Mouse (Mus musculus): Measurements from ENCODE around the gene Astn2. TPM values are rescaled to one million over a fixed set of nuclear protein-coding genes. Genes with fewer than 3 reads are reported as not detected.
A peak's percentile ranks its signal among the peaks of the same experiment; 100 is the strongest.

The Astn2 gene
- polyA plus RNA-seq, 1 experiment from 2014 or later: 2.3 TPM

DNA sequence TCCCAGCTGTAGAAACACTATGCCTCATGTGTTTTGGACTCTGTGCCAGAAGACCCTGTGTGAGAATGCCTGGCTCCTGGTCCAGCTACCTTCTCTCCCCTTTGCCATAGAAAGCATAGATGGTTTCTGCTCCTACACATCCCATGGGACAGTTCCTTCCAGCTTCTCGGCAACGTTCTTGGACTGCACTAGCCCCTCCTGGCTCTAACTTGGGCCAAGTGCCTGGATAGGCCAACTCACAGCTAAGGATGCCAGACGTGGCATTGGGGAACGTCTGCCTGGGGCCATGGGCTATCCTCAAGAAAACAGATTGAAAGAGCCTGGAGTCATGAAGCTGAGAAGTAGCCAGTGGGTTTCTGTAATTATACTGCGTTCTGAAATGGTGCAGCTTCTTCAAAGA is 931.3 kb downstream of the Astn2 start:
- no peaks in the 10 kb centered on the region for H3K36me3 ChIP-seq
- H3K9ac ChIP-seq (replicated peaks): no peak overlapping the region
- no peaks in the 10 kb centered on the region for H3K9me3 ChIP-seq
- WGBS: 84% methylated on average over 5 of the region's 5 CpGs
- ATAC-seq (ENCODE audit: low FRiP score, low read depth): no peak
- peaks cover 15% of the 10 kb centered on the region for H3K4me1 ChIP-seq
- no peaks in the 10 kb centered on the region for H3K27me3 ChIP-seq
- H3K27ac ChIP-seq (replicated peaks): no peak overlapping the region
- no peak overlapping the region for H3K4me2 ChIP-seq (replicated peaks)
- H3K4me3 ChIP-seq: no peak overlapping the region

GRCm38 (mm10) chr4:65449171-65449570 is 955.2 kb downstream of the Astn2 start:
- Histone ChIP-seq H3K4me3 (no peak overlapping the region), H3K4me2 (replicated peaks) (no peak overlapping the region), H3K4me1 (no peaks in the 10 kb centered on the region), H3K27ac (replicated peaks) (no peak overlapping the region), H3K36me3 (no peaks in the 10 kb centered on the region), H3K9ac (replicated peaks) (no peak overlapping the region), H3K9me3 (no peaks in the 10 kb centered on the region), H3K27me3 (no peaks in the 10 kb centered on the region)
- ATAC-seq (ENCODE audit: low FRiP score, low read depth): no peak
- WGBS: 80% methylated on average over 4 of the region's 4 CpGs

GRCm38 (mm10) chr4:65441746-65442145 is 962.7 kb downstream of the Astn2 start:
- Histone ChIP-seq H3K4me3 (no peak overlapping the region), H3K27ac (replicated peaks) (no peak overlapping the region), H3K27me3 (no peaks in the 10 kb centered on the region), H3K9ac (replicated peaks) (no peak overlapping the region), H3K36me3 (no peaks in the 10 kb centered on the region), H3K9me3 (no peaks in the 10 kb centered on the region), H3K4me2 (replicated peaks) (no peak overlapping the region), H3K4me1 (no peaks in the 10 kb centered on the region)
- ATAC-seq (ENCODE audit: low FRiP score, low read depth): no peak
- WGBS: 91% methylated on average over 4 of the region's 4 CpGs

GRCm38 (mm10) chr4:65430804-65431203 is 973.6 kb downstream of the Astn2 start:
- WGBS: 69% methylated on average over 3 of the region's 3 CpGs
- no peak for ATAC-seq (ENCODE audit: low FRiP score, low read depth)
- Histone ChIP-seq H3K27me3 (no peaks in the 10 kb centered on the region), H3K36me3 (no peaks in the 10 kb centered on the region), H3K4me1 (no peaks in the 10 kb centered on the region), H3K4me2 (replicated peaks) (no peak overlapping the region), H3K9me3 (no peaks in the 10 kb centered on the region), H3K9ac (replicated peaks) (no peak overlapping the region), H3K4me3 (no peak overlapping the region), H3K27ac (replicated peaks) (no peak overlapping the region)

GRCm38 (mm10) chr4:65427480-65427879 is 976.9 kb downstream of the Astn2 start:
- WGBS: 82% methylated on average over 3 of the region's 3 CpGs
- Histone ChIP-seq H3K9me3 (no peaks in the 10 kb centered on the region), H3K4me2 (replicated peaks) (no peak overlapping the region)

GRCm38 (mm10) chr4:65426437-65426836 is 978.0 kb downstream of the Astn2 start:
- no peak overlapping the region for H3K4me3 ChIP-seq
- H3K27ac ChIP-seq (replicated peaks): no peak overlapping the region
- no peaks in the 10 kb centered on the region for H3K4me1 ChIP-seq
- no peak for ATAC-seq (ENCODE audit: low FRiP score, low read depth)
- no peak overlapping the region for H3K9ac ChIP-seq (replicated peaks)
- no peak overlapping the region for H3K4me2 ChIP-seq (replicated peaks)
- H3K27me3 ChIP-seq: no peaks in the 10 kb centered on the region
- H3K36me3 ChIP-seq: no peaks in the 10 kb centered on the region
- H3K9me3 ChIP-seq: no peaks in the 10 kb centered on the region
- 88% methylated on average over 5 of the region's 5 CpGs for WGBS

More at GRCm38 (mm10) chr4:65427480-65427879, 976.9 kb downstream of the Astn2 start:
- Histone ChIP-seq H3K4me1 (no peaks in the 10 kb centered on the region), H3K9ac (replicated peaks) (no peak overlapping the region), H3K27ac (replicated peaks) (no peak overlapping the region), H3K27me3 (no peaks in the 10 kb centered on the region), H3K4me3 (no peak overlapping the region), H3K36me3 (no peaks in the 10 kb centered on the region)
- ATAC-seq (ENCODE audit: low FRiP score, low read depth): no peak

GRCm38 (mm10) chr4:65423068-65423625 is 981.3 kb downstream of the Astn2 start:
- Histone ChIP-seq H3K4me1 (peaks cover 5% of the 10 kb centered on the region), H3K27me3 (no peaks in the 10 kb centered on the region), H3K27ac (replicated peaks) (no peak overlapping the region), H3K4me3 (no peak overlapping the region), H3K9me3 (no peaks in the 10 kb centered on the region), H3K9ac (replicated peaks) (no peak overlapping the region), H3K36me3 (no peaks in the 10 kb centered on the region), H3K4me2 (replicated peaks) (no peak overlapping the region)
- ATAC-seq (ENCODE audit: low FRiP score, low read depth): no peak
- WGBS: 82% methylated on average over 3 of the region's 3 CpGs

GRCm38 (mm10) chr4:65421272-65421671 is 983.1 kb downstream of the Astn2 start:
- Histone ChIP-seq H3K36me3 (no peaks in the 10 kb centered on the region), H3K27ac (replicated peaks) (no peak overlapping the region), H3K9me3 (no peaks in the 10 kb centered on the region), H3K4me3 (no peak overlapping the region), H3K4me2 (replicated peaks) (no peak overlapping the region), H3K4me1 (peaks cover 5% of the 10 kb centered on the region), H3K27me3 (no peaks in the 10 kb centered on the region), H3K9ac (replicated peaks) (no peak overlapping the region)
- ATAC-seq (ENCODE audit: low FRiP score, low read depth): no peak
- WGBS: 91% methylated on average over 2 of the region's 2 CpGs

- no peak overlapping the region for H3K4me3 ChIP-seq
- WGBS: 0% methylated on average over 3 of the region's 3 CpGs
- no peaks in the 10 kb centered on the region for H3K27me3 ChIP-seq
- 0 out of 2 replicates have a peak overlapping the region, but pooled peaks have one; percentile 32 for H3K27ac ChIP-seq (replicated peaks)
- no peaks in the 10 kb centered on the region for H3K36me3 ChIP-seq
- H3K9ac ChIP-seq (replicated peaks): no peak overlapping the region
- ATAC-seq (ENCODE audit: low FRiP score, low read depth): peak; percentile 89
- H3K4me2 ChIP-seq (replicated peaks): no peak overlapping the region
- H3K4me1 ChIP-seq: peaks cover 5% of the 10 kb centered on the region
- no peaks in the 10 kb centered on the region for H3K9me3 ChIP-seq
Observed at GRCm38 (mm10) chr4:65420511-65420931, 983.9 kb downstream of the Astn2 start.

DNA sequence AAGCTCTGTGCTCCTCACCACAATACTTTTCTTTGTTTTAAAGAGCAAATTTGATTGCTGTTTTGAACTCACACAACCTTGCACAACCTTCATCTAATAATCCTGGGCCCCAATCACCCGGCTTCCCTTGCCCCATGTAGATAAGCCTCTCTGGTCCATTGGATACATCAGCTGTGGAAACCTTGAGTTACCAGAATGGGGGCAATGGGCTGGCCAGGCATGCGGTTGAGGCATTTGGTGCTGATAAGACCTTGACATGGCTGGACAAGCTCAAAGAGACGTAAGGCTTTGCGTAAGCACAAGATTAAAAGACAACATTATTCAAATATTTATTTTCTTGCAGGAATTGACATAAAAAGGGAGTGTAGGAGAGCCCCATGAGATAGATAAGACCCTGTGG is 988.9 kb downstream of the Astn2 start:
- no peak for ATAC-seq (ENCODE audit: low FRiP score, low read depth)
- no peak overlapping the region for H3K4me3 ChIP-seq
- H3K36me3 ChIP-seq: no peaks in the 10 kb centered on the region
- 82% methylated on average over 4 of the region's 4 CpGs for WGBS
- no peaks in the 10 kb centered on the region for H3K9me3 ChIP-seq
- H3K4me1 ChIP-seq: peaks cover 3% of the 10 kb centered on the region
- no peak overlapping the region for H3K27ac ChIP-seq (replicated peaks)
- no peak overlapping the region for H3K4me2 ChIP-seq (replicated peaks)
- H3K27me3 ChIP-seq: no peaks in the 10 kb centered on the region
- no peak overlapping the region for H3K9ac ChIP-seq (replicated peaks)

DNA sequence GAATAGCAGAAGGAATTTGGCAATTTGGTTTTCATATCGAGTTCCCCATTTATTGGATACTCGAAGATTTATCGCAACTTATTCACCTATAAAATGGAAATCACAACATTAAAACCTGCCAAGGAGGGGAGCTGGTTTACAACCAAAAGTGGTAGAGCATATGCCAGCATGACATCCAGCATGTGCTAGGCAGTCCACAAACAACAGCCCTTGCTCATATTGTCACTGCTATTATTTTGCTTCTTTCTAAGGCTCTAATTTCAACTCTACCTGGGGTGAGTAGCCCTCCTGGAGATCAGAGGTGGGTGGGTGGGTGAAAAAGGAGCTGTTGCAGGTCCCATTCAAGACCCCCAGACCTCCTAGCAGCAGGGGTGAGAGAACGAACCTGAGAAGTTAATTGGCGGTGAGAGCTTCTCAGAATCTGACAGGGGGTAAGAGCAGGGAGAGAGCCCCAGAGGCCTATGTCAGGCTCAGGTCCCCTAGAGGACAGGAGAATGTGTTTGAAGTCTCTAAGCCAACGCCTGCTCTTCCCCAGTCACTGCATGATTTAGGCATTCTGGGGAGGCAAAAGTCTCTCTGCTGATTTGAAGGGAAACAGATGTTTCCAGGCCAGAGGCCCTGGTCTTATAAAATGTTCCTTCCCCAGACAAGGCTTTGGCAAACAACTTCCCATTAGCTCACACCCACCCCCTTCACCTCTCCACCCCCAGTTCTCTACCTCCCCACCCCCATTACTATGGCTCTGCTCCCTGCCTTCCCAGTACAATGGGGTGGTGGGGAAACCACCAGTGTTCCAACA is 1001.4 kb downstream of the Astn2 start:
- ATAC-seq (ENCODE audit: low FRiP score, low read depth): no peak
- Histone ChIP-seq H3K27ac (replicated peaks) (no peak overlapping the region), H3K4me1 (no peaks in the 10 kb centered on the region), H3K9me3 (no peaks in the 10 kb centered on the region), H3K27me3 (no peaks in the 10 kb centered on the region), H3K36me3 (no peaks in the 10 kb centered on the region), H3K4me3 (no peak overlapping the region), H3K4me2 (replicated peaks) (no peak overlapping the region), H3K9ac (replicated peaks) (no peak overlapping the region)
- 68% methylated on average over 6 of the region's 6 CpGs for WGBS

DNA sequence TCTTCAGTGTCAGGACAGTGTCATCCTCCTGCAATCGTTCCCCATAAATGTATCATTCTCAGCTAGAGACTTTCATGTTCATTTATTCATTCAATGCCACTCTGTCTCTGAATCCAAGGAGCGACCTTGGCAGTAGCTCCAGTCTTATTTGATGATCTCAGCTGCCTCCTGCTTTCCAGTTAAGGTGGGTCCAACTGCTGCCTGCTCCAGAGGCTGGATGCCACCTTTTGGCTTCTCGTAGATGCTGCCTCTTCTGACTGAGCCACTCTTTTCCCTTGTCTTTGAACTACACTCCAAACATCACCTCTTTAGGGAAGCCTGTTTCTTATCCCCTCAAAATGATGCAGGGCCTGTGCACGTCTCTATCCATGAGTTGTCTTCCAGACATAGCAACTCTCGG is 1002.1 kb downstream of the Astn2 start:
- 88% methylated on average over 5 of the region's 5 CpGs for WGBS
- ATAC-seq (ENCODE audit: low FRiP score, low read depth): no peak
- H3K9ac ChIP-seq (replicated peaks): no peak overlapping the region

More for the DNA sequence above, 1002.1 kb downstream of the Astn2 start:
- no peak overlapping the region for H3K4me2 ChIP-seq (replicated peaks)
- H3K4me1 ChIP-seq: no peaks in the 10 kb centered on the region
- no peaks in the 10 kb centered on the region for H3K36me3 ChIP-seq
- no peaks in the 10 kb centered on the region for H3K9me3 ChIP-seq
- no peak overlapping the region for H3K4me3 ChIP-seq
- no peak overlapping the region for H3K27ac ChIP-seq (replicated peaks)
- no peaks in the 10 kb centered on the region for H3K27me3 ChIP-seq
